Mouse (Mus musculus) ES-E14 (cell line): Measurements from ENCODE around the gene Odaph.

Source experiments
- CHD2 ChIP-seq: IDR thresholded peaks from 2 replicates; pipeline ENCODE4 v1.6.1; 2014; ENCODE audit warnings: mild to moderate bottlenecking, low read depth, low read length, inconsistent platforms
- ZC3H11A ChIP-seq: IDR thresholded peaks from 2 replicates; pipeline ENCODE4 v1.6.1; 2012; ENCODE audit warnings: low read depth, mild to moderate bottlenecking, inconsistent platforms, low read length, borderline replicate concordance

- TF ChIP-seq ZC3H11A = no peak
- TF ChIP-seq CHD2 = no peak
Measured at GRCm38 (mm10) chr5:91991191-91991937, 4.1 kb downstream of the Odaph start.
